Mouse (Mus musculus) ZHBTc4 (cell line): ENCODE results near the gene Tmub1.
"Not testable (repeated sequence)": the region's sequence is repeated elsewhere in the genome, so short reads cannot be mapped to it uniquely, and the experiment has no call there.

Experiments
- DNase-seq: peaks from one replicate; pipeline ENCODE4 v3.0.0-alpha.2; 2011; ENCODE audit warnings: low read depth, low spot score

The Tmub1 gene

GRCm38 (mm10) chr5:24424004-24424781, 23.5 kb downstream of the Tmub1 start:
- DNase-seq = no peak

- peak; percentile 100 for DNase-seq
These were observed 24.3 kb downstream of the Tmub1 start, which contains the start of the genes Cdk5 and Slc4a2 for GRCm38 (mm10) chr5:24423129-24424003. Gene Cdk5, minus strand, starts transcription at chr5:24423530. Gene Slc4a2, plus strand, starts transcription at chr5:24423837.

GRCm38 (mm10) chr5:24420381-24420780, 27.3 kb downstream of the Tmub1 start:
- DNase-seq = no peak

- no peak for DNase-seq
These were observed 30.1 kb downstream of the Tmub1 start for GRCm38 (mm10) chr5:24417587-24417986.

- DNase-seq = peak; percentile 90
These were observed 31.4 kb downstream of the Tmub1 start for GRCm38 (mm10) chr5:24416222-24416736.

- peak; percentile 39 for DNase-seq
These were observed 33.7 kb downstream of the Tmub1 start for GRCm38 (mm10) chr5:24413938-24414337.

GRCm38 (mm10) chr5:24413042-24413693, 34.5 kb downstream of the Tmub1 start, which contains the start of gene Asic3:
Gene Asic3, plus strand, starts transcription at chr5:24413392.
- DNase-seq = no peak

- no peak for DNase-seq
These were observed 35.6 kb downstream of the Tmub1 start for GRCm38 (mm10) chr5:24412063-24412462.

GRCm38 (mm10) chr5:24409466-24409865, 38.2 kb downstream of the Tmub1 start:
- DNase-seq = no peak

- no peak for DNase-seq
These were observed 39.0 kb downstream of the Tmub1 start for GRCm38 (mm10) chr5:24408651-24409050.

GRCm38 (mm10) chr5:24405389-24405876, 42.2 kb downstream of the Tmub1 start:
- no peak for DNase-seq

- DNase-seq = no peak
These were observed 42.9 kb downstream of the Tmub1 start for GRCm38 (mm10) chr5:24404594-24405360.

GRCm38 (mm10) chr5:24401969-24402368, 45.7 kb downstream of the Tmub1 start:
- DNase-seq = no peak

GRCm38 (mm10) chr5:24400911-24401605, 46.6 kb downstream of the Tmub1 start:
- DNase-seq = no peak

- DNase-seq = no peak
These were observed 47.3 kb downstream of the Tmub1 start for GRCm38 (mm10) chr5:24400362-24400761.

GRCm38 (mm10) chr5:24399686-24400085, 48.0 kb downstream of the Tmub1 start:
- DNase-seq = no peak

GRCm38 (mm10) chr5:24396254-24396653, 51.4 kb downstream of the Tmub1 start:
- DNase-seq = not testable (repeated sequence)
